Mouse (Mus musculus) urinary bladder, postnatal 25 days (tissue): ENCODE results near the gene Gm45713.
"Not testable (repeated sequence)": the region's sequence is repeated elsewhere in the genome, so short reads cannot be mapped to it uniquely, and the experiment has no call there.

Experiments
- DNase-seq: peaks from one replicate; pipeline ENCODE4 v3.0.0; 2022; ENCODE audit warnings: low spot score

Gm45713 gene

DNA sequence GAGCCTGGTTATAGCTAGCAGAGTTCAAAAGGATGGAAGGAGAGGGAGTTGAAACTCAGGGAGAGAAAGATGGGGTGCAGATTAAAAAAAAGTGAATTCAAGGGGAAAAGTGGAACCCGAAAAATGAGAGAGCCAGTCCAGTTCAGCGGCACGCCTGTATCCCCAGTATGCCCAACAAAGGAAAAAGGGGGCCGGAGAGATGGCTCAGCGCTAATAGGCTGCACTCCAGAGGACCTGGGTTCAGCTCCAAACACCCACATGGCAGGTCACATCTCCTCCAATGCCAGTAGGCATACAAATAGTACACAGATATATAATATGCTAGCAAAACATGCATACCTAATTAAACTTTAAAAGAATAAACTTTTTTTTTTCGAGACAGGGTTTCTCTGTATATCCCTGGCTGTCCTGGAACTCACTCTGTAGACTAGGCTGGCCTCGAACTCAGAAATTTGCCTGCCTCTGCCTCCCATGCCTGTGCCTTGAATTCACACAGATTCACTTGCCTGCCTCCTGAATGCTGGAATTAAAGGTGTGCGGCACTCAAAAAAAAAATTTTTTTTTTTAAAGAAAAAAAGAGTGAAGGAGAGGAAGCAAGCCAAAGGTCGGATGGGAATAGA lies 27.1 kb upstream of the Gm45713 start:
- no peak for DNase-seq

DNA sequence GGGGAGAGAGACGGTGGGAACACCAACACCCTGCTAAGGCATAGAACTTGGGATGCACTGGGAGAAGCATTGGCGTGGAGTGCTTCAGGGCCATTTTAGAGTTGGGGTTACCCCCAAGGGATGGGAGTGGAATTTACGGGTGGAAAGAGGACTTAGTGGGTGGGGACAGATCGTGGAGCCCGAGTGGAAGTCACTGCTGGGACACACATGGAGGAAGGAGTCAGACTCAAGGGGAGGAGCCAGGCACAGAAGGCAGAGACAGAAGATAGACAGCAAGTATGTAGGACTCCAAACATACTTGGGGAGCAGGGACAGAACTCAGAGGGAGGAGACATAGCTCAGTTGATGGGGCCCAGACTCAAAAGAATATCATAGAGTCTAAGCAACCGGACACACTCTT lies 26.5 kb upstream of the Gm45713 start:
- DNase-seq, result no peak

DNA sequence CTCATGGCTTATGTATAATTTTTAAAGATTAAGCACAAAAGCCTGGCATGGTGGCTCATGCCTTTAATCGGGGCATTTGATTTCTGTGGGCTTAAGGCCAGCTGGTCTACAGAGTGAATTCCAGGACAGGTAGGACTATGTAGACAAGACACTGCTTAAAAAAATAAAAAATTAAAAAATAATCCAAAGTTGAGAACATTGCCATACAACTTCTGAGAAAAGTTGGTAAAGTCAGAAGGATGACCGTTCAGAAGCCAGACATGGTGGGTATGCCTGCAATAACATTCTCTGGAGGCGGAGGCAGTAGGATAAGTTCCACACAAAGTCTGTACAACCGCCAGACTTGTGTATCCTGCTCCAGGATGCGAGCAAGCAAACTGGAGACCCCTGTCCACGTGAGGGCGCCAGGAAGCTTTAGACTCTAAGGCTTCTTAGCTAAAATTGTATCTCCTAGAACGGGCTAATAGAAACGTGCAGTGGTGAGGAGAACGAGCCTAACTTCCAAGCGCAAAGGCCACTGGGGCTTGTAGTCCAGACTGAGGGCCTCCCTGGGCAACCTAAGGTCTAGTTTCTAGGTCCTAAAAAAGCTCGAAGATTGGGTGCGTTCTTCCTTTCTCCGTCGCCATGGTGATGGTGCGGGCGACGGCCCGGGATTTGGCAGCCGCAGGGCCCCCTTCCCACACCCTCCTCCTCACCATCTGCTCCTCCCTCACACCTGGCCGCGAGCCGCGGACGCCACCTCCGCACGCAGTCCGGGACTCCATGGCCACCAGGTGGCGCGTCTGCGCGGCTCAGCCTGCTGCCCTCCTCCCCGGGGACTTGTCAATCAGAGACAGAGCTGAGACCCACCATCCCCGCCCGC lies 25.8 kb upstream of the Gm45713 start:
- peak; percentile 93 for DNase-seq

DNA sequence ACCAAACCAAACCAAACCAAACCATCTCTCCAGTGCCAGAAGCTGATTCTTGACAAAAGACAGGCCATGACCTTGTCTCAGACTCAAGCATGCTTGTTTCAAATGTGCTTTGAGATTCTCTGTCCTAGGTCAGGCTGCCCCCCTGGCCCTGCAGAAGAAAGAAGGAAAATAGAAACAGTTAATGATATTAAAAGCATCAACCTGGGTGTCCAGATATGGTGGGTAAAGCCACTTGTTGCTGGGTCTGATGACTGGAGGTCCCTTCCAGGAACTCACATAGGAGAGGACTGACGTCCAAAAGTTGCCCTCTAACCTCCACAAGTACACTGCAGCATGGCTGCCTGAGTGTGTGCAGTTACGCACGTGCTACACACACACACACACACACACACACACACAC lies 24.8 kb upstream of the Gm45713 start:
- no peak for DNase-seq

DNA sequence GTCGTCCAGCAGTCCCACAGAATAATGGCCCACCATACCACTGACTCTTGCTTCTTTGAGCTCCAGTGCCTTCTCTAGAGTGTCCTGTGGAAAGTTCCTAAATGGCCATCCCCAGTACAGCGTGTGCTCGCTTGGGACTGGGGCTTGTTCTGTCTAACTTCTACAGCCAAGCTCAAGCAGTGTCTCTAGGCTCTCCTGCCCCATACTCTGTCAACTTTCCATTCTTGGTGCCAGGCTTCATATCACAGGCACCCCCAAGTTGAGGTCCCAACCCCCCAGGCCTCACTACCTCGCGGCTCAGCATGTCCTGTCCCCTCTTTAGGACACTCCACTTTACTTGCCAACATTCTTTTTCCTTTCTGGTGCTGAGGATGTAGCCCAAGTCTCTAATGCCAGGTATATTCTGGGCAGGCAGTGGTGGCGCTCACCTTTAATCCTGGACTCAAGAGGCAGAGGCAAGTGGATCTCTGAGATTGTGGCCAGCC lies 24.3 kb upstream of the Gm45713 start:
- no peak for DNase-seq

DNA sequence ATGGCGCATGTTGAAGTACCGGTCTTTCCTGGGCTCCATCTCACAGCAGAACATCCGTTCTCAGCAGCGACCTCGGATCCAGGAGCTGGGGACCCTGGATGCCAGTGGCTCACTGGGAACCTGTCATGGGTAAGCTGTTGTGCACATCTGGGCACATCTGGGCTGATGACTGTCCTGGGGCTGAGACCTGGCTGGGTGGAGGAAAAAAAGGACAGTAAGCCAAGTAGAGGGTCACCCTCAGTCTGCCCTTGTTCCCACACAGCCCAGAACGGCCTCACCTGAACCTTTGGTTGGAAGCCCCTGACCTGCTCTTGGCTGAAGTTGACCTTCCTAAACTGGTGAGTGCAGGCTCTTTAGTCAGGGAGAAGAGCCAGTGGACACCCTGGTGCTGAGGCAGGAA lies 23.0 kb upstream of the Gm45713 start:
- DNase-seq, result no peak

DNA sequence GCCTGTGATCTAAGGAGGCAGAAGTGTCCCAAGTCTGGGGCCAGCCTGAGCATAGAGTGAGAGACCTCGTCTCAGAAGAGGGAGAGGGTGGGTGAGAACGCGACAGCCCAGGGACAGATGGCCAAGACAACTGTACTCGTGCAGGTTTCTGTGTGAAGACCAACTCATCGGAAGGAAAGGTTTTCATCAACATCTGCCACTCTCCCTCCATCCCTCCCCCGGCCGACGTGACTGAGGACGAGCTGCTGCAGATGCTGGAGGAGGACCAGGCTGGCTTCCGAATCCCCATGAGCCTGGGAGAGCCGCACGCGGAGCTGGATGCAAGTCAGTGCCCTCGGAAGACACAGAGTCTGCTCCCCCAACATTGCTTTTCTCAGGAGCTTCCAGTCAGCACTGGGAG lies 21.4 kb upstream of the Gm45713 start:
- DNase-seq, result no peak

DNA sequence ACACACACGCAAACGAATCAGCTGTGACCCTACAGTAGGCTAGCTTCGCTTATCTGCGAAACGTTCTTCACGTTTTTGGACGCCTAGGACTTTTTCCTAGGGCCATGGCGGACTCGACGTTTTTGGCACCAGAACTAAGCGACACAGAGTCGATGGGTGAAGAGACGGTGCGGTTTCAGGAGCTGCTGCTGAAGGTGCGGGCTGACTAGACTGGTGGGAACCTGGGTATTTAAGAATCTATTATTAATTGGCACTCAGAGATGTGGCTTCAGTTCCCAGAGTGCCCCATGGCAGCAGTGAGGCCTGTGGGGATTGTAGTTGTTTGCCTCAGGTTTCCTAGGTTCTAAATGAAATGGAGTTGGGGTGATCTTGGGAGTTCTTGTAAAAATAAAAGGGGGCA lies 20.2 kb upstream of the Gm45713 start:
- DNase-seq, result no peak

DNA sequence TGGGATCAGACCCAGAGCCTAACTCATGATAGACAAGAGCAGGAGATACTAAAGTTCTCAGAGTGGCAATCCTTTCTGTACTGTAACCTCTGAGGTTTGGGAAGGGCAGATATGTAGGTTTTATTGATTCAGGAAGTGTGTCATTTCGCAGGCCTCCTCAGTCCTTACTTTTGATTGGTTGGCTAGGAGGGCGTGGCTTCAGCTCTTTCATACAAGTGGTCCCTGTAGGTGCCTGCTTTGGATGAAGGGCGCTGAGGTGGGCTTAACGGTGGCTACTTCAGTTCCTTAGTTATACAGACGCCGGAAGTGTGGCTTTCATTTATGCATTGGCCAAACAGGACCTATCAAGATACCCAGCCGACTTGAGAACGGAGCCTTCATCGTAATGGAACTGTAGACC lies 19.6 kb upstream of the Gm45713 start:
- DNase-seq, result no peak

DNA sequence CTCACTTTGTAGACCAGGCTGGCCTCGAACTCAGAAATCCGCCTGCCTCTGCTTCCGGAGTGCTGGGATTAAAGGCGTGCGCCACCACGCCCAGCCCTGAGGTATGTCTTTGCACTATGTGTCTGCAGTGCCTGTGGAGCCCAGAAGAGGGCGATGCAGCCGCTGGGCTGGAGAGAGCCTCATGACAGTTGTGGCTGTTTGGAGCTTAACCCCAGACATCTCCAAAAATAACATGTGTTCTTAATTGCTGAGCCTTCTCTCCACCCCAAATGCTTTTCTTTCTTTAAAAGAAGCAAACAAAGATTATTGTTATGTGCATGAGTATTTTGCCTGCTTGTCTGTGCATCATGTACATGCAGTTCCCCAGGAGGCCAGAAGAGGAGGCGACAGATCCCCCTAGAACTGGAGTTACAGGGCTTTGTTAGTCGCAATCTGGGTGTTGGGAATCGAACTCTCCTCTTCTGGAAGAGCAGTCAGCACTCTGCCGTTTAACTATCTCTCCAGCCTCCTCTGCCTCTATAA lies 19.0 kb upstream of the Gm45713 start:
- peak; percentile 44 for DNase-seq

DNA sequence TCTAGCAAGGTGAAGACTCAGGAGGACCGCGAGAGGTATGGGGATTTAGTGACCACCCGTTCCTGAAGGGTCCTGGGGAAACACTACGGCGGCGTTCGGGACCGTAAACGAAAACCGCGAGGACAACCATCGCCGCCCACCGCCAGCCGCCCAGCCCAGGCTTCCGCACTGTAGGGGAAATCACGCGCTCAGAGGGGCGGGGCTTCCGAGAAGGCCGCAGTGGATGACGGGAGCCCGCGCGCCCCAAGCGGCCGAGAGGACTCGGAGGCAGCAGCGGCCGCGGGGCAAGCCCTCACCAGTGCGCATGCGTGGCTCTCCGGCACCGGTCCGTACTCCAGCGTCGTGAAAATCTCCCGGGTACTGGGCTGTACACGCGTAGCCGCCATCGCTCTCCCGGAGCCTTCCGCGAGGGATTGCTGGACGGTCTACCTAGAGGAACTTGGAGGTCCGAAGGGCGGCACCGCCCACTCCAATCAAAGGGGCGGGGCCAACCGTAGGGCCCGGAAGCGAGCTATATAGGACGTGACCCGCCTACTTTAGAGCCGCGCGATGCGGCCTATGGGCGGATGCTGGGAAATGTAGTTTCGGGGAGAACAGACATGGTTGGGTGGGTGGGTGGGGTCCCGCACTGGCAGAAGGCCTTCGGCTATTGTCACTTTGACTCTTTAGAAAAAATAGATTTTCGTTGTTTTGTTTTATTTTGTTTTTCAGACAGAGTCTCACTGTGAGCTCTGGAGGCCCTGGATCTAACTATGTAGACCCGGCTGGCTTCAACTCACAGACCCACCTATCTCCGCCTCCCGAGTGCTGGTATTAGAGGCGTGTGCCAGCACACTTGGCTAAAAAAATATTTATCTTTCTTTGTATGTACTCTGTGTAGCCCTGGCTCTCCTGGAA lies 18.3 kb upstream of the Gm45713 start, which contains the start of the genes Pih1d1 and Aldh16a1:
Pih1d1 (plus strand) TSS at position 208 of the 897 bp plus-strand sequence.
Aldh16a1 (minus strand) TSS at position 489 of the 897 bp plus-strand sequence.
- peak; percentile 96 for DNase-seq

DNA sequence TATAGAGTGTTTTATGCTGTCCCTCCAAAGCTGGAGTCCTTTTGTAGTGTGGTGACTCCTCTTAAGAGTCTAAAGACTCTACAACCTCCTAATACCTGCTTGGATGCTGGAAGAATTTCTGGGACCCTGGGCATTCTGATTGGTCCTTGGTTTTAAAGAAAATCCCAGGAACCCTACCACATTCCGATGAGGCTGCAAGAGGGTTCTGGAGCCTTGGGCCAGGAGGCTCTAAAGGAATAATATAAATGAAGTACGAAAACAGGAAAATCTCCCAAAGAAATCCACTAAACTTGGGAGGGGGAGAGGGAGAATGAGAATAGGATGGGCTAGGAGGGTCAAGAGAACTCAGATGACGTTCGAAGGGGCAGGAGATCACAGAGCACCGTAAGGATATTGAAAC lies 17.6 kb upstream of the Gm45713 start:
- DNase-seq, result no peak

DNA sequence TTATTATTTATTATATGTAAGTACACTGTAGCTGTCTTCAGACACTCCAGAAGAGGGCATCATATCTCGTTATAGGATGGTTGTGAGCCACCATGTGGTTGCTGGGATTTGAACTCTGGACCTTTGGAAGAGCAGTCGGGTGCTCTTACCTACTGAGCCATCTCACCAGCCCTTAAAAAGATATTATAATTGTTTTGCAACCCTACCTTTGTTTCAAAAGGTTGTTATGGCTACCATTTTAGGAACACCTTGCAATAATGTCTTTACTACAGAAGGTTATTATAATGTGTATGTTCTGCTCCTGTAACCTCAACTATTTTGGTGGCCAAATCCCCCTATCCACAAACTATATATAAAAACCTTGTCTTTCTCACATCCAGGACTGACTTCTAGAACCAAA lies 17.0 kb upstream of the Gm45713 start:
- not testable (repeated sequence) for DNase-seq

DNA sequence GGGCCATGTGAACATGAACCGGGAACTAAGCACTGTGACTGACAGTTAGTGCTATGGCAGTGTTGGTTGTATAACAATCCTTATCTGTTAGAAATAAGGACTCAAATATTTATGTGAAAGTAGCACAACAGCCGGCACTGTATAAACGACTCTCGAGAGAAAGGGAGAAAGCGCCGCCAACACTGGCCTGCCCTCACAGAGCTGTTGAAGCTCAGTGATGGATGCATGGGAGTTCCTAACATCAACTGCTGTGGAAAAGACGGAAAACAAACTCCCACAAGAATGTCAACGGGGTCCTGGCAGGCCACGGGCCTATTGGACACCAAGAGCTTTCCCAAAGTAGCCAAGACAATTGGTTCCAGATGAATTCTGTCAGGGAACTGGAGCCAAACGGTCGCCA lies 15.3 kb upstream of the Gm45713 start:
- DNase-seq, result no peak

DNA sequence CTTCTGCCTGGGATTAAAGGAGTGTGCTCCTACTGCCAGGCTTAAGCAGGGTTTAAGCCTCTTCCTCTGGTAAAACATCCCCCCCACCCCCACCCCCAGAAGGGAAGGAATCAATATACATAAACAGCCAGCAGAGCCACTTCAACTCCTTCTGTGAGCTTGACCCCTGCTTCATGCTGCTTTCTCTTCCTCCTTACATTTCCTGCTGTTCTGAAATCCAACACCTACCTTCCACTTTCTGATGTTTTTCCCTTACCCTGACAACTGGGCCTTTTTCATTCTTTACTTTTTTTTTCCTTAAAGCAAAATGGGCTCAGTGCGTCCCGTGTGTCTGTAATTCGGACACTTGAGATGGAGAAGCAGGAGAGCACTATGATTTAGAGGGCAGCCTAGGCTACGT lies 14.3 kb upstream of the Gm45713 start:
- DNase-seq, result no peak

DNA sequence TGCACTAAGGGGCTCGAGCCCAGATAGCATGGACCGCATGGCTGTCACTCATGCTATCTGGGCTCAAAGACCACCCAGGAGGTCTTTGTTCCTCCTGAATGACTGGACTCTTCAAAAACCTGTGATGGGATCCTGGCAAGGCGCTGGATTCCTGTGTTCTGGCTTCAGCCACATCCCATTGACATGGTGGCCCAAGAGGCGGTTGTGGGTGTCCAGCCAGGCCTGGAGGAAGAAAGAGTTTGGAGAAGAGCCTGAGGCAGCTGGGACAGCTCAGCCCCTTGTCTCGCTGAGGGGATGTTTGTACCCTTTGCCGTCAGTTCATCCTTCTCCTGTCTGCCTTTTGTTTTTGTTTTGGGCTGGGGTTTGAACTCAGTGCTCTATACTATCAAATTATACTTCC lies 13.5 kb upstream of the Gm45713 start:
- no peak for DNase-seq

DNA sequence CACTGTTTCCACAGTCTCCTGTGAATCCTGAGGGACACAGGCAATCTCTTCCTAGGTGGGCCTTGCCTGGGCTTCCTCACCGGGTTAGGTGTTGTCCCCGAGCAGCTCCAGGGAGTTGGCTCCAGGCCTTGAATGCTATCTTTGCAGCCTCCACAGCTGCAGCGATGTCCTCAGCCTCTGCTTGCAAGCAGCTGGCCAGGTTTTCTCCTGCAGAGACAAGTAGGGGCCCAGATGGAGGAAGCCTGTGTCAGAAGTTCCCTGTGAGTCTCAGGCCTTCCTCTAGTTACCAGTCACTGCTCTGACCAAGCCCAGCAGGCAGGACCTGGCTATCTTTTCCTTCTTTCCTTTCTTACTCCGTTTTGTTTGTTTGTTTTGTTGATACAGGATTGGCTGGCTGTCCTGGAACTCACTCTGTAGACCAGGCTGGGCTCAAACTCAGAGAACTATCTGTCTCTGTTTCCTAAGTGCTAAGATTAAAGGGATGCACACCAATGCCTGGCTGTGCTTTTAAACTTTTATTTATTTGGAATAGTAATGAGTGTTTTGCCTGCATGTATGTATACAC lies 12.6 kb upstream of the Gm45713 start:
- DNase-seq, result no peak

DNA sequence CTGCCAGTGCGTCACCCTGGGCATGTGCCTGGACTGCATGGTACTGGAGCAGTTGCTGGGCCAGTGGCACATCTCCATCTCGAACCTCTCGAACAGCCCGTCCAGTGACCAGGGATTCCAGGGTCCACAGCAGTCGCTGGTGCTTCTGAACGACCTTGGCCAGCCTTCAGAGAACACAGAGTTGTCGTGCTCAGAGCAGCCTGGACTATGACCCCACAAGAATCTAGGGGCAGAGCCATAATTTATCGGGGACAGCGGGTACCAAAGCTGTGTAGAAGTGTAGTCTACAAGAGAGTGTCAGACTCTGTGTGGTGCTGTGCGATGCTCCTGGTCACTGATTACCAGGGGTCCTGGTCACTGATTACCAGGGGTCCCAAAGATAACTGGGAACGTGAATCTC lies 11.9 kb upstream of the Gm45713 start:
- DNase-seq, result no peak

DNA sequence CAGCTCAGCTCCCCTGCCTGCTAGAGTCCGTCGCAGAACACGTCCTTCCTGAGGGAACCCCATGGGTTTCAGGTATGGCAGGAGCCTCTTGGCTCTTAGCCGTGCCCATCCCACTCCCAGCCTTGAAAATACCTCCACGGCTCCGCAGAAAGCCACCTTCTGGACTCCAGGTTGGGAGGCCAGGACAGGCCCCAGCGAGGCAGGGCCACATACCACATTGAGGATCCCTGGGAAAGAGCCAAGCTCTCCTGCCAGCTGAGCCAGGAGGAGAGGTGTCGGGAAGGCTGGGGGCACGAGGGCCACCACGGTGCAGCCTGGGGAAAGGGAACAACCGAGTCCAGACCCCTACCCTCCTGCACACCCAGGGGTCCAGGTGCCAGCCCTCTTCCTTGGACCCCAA lies 11.2 kb upstream of the Gm45713 start:
- DNase-seq, result no peak

DNA sequence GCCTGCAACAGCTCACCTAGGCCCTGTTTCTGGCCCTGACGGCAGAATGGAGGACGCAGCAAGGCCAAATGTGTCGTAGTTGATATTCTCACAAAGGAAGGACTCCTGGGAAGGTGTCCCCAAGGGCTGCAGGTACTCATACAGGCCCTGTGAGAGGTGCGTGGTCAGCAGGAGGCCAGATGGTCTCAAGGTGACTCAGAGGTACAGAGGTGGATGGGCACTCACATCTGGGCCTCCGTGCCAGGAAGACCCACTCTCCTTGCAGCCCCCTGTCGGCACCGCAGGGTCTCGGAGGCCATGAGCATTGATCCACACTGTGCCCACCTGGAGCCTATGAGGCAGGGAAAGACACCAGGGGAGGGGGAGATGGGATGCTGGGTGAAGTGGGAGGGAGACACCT lies 9.4 kb upstream of the Gm45713 start:
- DNase-seq, result no peak

DNA sequence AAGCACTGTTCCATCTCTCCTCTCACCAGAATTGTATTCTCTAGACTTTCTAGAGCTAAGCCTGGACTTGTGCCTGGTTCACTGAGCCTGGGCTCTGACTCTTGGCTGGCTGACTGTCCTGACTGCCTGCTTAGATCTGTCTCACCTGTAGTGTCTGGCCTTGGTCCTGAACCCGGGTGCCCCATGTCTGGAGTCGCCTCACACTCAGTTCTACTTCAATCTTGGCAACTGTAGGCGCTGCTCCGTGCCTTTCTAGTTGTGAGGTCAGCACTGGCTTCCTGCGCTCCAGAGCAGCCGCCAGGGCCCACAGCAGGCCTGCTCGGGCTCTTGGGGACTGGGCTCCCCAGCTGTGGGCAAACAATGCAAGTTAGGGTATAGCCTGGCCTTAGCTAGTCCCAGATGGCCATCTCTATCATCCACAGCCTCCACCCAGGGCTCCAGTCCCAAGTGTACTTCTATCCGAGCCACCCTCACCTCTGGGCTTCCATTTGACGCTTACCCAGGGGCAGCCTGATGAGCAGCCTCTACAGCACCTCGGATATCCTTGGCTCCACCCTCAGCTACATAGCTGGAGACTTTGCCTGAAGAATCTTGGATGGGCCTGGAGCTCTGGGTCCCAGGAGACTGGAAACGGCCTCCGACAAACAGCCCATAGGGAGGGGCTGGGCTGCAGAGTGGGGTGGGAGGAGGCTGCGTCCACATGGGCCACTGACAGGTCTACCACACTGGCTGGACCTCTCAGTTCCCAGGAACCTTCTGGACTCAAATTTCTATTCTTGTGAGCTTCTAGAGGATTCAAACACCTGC lies 8.5 kb upstream of the Gm45713 start:
- no peak for DNase-seq
